Mouse (Mus musculus) intestine, embryonic 14.5 days (tissue): ENCODE measurements around the gene Ybx2. TPM values are rescaled to one million over a fixed set of nuclear protein-coding genes. Genes with fewer than 3 reads are reported as not detected.

Experiments
- ATAC-seq: fragments of 200-750 bp; cut with Nextera tagmentation; replicated peaks from 2 replicates; pipeline ENCODE4 v1.8.0; 2017; ENCODE audit warnings: low read depth, moderate number of reproducible peaks, moderate TSS enrichment, moderate library complexity; ENCODE audit not compliant: low FRiP score, low TSS enrichment
- DNase-seq: peaks from one replicate; pipeline ENCODE4 v3.0.0-alpha.2; 2018; ENCODE audit warnings: low spot score
- H3K27ac ChIP-seq: fragments of 300-500 bp; sonication (generic); 2 replicates; pipeline ENCODE4 v1.5.1; 2014; ENCODE audit warnings: low read depth, mild to moderate bottlenecking, control low read depth
- H3K27me3 ChIP-seq: fragments of 300-500 bp; sonication (generic); replicated peaks from 2 replicates; pipeline ENCODE4 v1.6.1; 2014; ENCODE audit warnings: low read length, control low read depth; ENCODE audit not compliant: control insufficient read depth, insufficient read depth
- H3K36me3 ChIP-seq: fragments of 300-500 bp; sonication (generic); 2 replicates; pipeline ENCODE4 v1.6.1; 2014; ENCODE audit warnings: low read length, control low read depth; ENCODE audit not compliant: control insufficient read depth, insufficient read depth
- H3K4me1 ChIP-seq: fragments of 300-500 bp; sonication (generic); replicated peaks from 2 replicates; pipeline ENCODE4 v1.6.1; 2014; ENCODE audit warnings: low read length, control low read depth, mixed read lengths; ENCODE audit not compliant: control insufficient read depth, insufficient read depth
- H3K4me2 ChIP-seq: fragments of 300-500 bp; sonication (generic); 2 replicates; pipeline ENCODE4 v1.6.1; 2014; ENCODE audit warnings: low read length
- H3K4me3 ChIP-seq: fragments of 300-500 bp; sonication (generic); 2 replicates; pipeline ENCODE4 v1.5.1; 2014; ENCODE audit warnings: low read depth, low read length, control low read depth, mixed read lengths
- H3K9ac ChIP-seq: fragments of 300-500 bp; sonication (generic); 2 replicates; pipeline ENCODE4 v1.6.1; 2014; ENCODE audit warnings: mild to moderate bottlenecking, low read length
- H3K9me3 ChIP-seq: fragments of 300-500 bp; sonication (generic); 2 replicates; pipeline ENCODE4 v1.6.1; 2016; ENCODE audit warnings: low read length, control low read depth; ENCODE audit not compliant: control insufficient read depth
- WGBS: fragments of 180-500 bp; shearing (Covaris S2); extraction: QIAGEN DNeasy Blood & Tissue Kit; methylation state at CpG from one replicate; pipeline ENCODE4 v1.1.7; 2014; 5-methylcytosine and 5-hydroxymethylcytosine counted together
- polyA plus RNA-seq: library from polyadenylated mRNA; unstranded; fragments of >200 nt; fragmentation: Nextera tagmentation; extraction: Ambion mirVana; gene quantifications from 2 replicates; pipeline ENCODE4 v1.2.1, GENCODE M21; 2014

The Ybx2 gene
- polyA plus RNA-seq, 1 experiment from 2014 or later = 4.6 TPM

DNA sequence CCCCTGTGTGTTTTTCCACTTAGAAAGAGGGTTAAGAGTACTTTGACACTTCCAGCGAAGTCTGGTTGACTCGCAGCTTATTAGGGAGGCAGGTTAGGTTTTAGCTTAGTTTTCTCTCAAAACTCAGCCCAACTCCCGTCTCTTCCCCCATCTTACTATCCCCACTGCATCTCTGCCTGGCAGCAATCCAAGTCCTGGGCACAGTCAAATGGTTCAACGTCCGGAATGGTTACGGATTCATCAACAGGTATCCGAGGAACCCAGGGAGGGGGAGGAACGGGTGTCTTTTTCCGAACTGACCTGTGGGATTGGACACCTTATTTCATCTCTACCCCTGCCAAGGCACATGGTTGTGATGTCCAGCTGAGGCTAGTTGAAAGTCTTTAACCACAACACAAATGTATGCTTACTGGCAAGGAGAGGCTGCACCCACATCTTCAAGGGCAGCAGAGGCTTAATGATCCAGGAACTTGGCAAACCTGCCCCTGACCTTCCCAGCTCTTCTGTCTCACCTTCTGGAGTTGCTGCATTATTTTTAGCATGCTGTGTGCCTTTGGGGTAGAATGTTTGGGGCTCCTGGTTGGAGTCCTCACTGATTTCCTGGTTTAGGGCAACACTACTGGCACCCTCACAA lies 1.2 kb downstream of the Ybx2 start:
- no peak overlapping the region for H3K27ac ChIP-seq
- H3K9ac ChIP-seq = peak overlapping the region; percentile 44; the same call in 1 of the 2 replicates
- peak overlapping the region; percentile 47 for H3K4me3 ChIP-seq

GRCm38 (mm10) chr11:69937385-69937784 lies 1.8 kb downstream of the Ybx2 start:
- Histone ChIP-seq H3K27ac (no peak overlapping the region), H3K9ac (no peak overlapping the region)

More for the DNA sequence above, 1.2 kb downstream of the Ybx2 start:
- DNase-seq = no peak
- Histone ChIP-seq H3K36me3 (no peaks in the 10 kb centered on the region), H3K9me3 (no peaks in the 10 kb centered on the region), H3K4me2 (peak overlapping the region; percentile 100), H3K27me3 (no peaks in the 10 kb centered on the region), H3K4me1 (peaks cover 15% of the 10 kb centered on the region)
- no peak for ATAC-seq
- 33% methylated on average over 9 of the region's 9 CpGs for WGBS

GRCm38 (mm10) chr11:69937834-69938233 lies 2.2 kb downstream of the Ybx2 start:
- H3K4me1 ChIP-seq = peaks cover 15% of the 10 kb centered on the region
- no peak overlapping the region for H3K4me3 ChIP-seq
- peaks cover under 1% of the 10 kb centered on the region; the same call in 1 of the 2 replicates for H3K36me3 ChIP-seq
- H3K27me3 ChIP-seq = no peaks in the 10 kb centered on the region
- H3K27ac ChIP-seq = no peak overlapping the region
- no peak overlapping the region for H3K4me2 ChIP-seq
- no peak overlapping the region for H3K9ac ChIP-seq
- DNase-seq (no peak), ATAC-seq (no peak)
- 76% methylated on average over 5 of the region's 5 CpGs for WGBS
- no peaks in the 10 kb centered on the region for H3K9me3 ChIP-seq

More at GRCm38 (mm10) chr11:69937385-69937784, 1.8 kb downstream of the Ybx2 start:
- Histone ChIP-seq H3K36me3 (no peaks in the 10 kb centered on the region; the same call in 1 of the 2 replicates), H3K4me1 (peaks cover 15% of the 10 kb centered on the region), H3K27me3 (no peaks in the 10 kb centered on the region), H3K4me3 (no peak overlapping the region), H3K9me3 (no peaks in the 10 kb centered on the region), H3K4me2 (0 out of 2 replicates have a peak overlapping the region, but pooled peaks have one; percentile 100)
- DNase-seq (no peak), ATAC-seq (no peak)
- WGBS = 42% methylated on average over 4 of the region's 4 CpGs

GRCm38 (mm10) chr11:69938401-69938979 lies 2.9 kb downstream of the Ybx2 start:
- WGBS = 30% methylated on average over 9 of the region's 9 CpGs
- no peaks in the 10 kb centered on the region for H3K27me3 ChIP-seq
- no peaks in the 10 kb centered on the region for H3K9me3 ChIP-seq
- H3K27ac ChIP-seq = no peak overlapping the region
- no peak overlapping the region for H3K4me2 ChIP-seq
- ATAC-seq (no peak), DNase-seq (no peak)
- no peak overlapping the region for H3K4me3 ChIP-seq
- peaks cover 15% of the 10 kb centered on the region for H3K4me1 ChIP-seq
- H3K9ac ChIP-seq = no peak overlapping the region
- H3K36me3 ChIP-seq = peaks cover 4% of the 10 kb centered on the region; the same call in 1 of the 2 replicates

DNA sequence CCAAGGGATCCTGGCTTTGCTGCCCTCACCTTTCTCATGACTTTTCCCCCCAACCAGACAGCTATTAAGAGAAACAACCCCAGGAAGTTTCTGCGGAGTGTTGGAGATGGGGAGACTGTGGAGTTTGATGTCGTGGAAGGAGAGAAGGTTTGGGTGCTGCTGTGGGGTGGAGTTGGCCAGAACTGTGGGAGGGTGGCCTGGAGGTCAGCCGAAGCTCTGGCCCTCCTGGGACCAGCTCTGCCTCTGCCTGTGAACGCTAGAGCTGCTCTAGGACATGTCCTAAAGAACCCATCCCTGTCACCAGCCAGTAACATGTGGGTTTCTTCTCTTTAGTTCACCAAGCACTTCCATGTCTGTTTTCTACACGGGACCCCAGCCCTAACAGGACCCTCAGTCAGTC lies 3.6 kb downstream of the Ybx2 start:
- WGBS = 68% methylated on average over 5 of the region's 5 CpGs
- ATAC-seq = no peak
- no peaks in the 10 kb centered on the region for H3K27me3 ChIP-seq
- H3K27ac ChIP-seq = no peak overlapping the region
- H3K4me1 ChIP-seq = peaks cover 15% of the 10 kb centered on the region
- no peak overlapping the region for H3K9ac ChIP-seq
- DNase-seq = no peak
- no peak overlapping the region for H3K4me2 ChIP-seq
- H3K36me3 ChIP-seq = peaks cover 9% of the 10 kb centered on the region
- H3K9me3 ChIP-seq = no peaks in the 10 kb centered on the region
- H3K4me3 ChIP-seq = no peak overlapping the region

DNA sequence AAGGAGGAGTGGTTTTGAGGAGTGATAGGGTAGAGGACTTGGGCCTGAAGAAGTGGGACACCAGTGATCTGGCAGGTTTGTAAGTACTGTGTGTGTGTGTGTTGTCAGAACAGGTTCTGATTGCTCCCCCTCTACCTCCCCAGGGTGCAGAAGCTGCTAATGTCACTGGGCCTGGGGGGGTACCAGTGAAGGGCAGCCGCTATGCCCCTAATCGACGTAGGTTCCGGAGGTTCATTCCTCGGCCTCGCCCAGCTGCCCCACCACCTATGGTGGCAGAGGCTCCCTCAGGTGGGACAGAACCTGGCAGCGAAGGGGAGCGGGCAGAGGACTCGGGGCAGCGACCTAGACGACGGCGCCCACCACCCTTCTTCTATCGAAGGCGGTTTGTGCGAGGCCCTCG lies 4.1 kb downstream of the Ybx2 start:
- Histone ChIP-seq H3K4me1 (peaks cover 15% of the 10 kb centered on the region), H3K9me3 (no peaks in the 10 kb centered on the region), H3K27ac (no peak overlapping the region), H3K27me3 (no peaks in the 10 kb centered on the region), H3K36me3 (peaks cover 15% of the 10 kb centered on the region), H3K9ac (no peak overlapping the region), H3K4me2 (no peak overlapping the region), H3K4me3 (no peak overlapping the region)
- DNase-seq (no peak), ATAC-seq (no peak)
- WGBS = 92% methylated on average over 17 of the region's 17 CpGs

- H3K9ac ChIP-seq = no peak overlapping the region
- H3K36me3 ChIP-seq = peaks cover 21% of the 10 kb centered on the region
- no peaks in the 10 kb centered on the region for H3K9me3 ChIP-seq
- 76% methylated on average over 4 of the region's 4 CpGs for WGBS
- H3K4me2 ChIP-seq = no peak overlapping the region
- H3K4me1 ChIP-seq = peaks cover 14% of the 10 kb centered on the region
- ATAC-seq (no peak), DNase-seq (no peak)
- no peaks in the 10 kb centered on the region for H3K27me3 ChIP-seq
- H3K4me3 ChIP-seq = no peak overlapping the region
- no peak overlapping the region for H3K27ac ChIP-seq
Observed at GRCm38 (mm10) chr11:69940962-69941361, 5.4 kb downstream of the Ybx2 start.

DNA sequence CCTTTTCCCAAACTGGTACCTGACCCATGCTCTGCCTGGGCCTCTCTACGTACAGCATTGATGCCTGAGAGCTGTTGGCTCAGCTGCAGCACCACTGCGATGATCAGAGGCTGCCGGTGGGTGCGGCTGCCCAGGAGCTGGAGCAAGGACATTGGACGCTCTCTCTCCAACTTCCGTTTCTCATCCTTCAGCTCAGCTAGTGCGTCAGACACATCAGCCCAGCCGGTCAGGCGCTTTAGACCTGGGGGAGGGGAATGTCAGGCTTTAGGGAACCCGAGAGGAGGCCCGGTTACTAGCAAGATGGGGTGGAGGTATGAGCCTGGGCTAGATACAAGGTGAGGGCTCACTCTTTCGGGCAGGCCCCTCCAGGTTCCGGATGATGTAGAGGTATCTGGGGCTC lies 9.6 kb downstream of the Ybx2 start:
- no peak overlapping the region for H3K27ac ChIP-seq
- no peaks in the 10 kb centered on the region for H3K9me3 ChIP-seq
- no peak overlapping the region for H3K9ac ChIP-seq
- H3K27me3 ChIP-seq = no peaks in the 10 kb centered on the region
- DNase-seq (no peak), ATAC-seq (no peak)
- no peak overlapping the region for H3K4me2 ChIP-seq
- no peak overlapping the region for H3K4me3 ChIP-seq
- H3K4me1 ChIP-seq = peaks cover 11% of the 10 kb centered on the region
- peaks cover 21% of the 10 kb centered on the region for H3K36me3 ChIP-seq
- WGBS = 74% methylated on average over 13 of the region's 13 CpGs
